Mouse (Mus musculus) hindbrain, embryonic 14.5 days (tissue): Measurements from ENCODE around the gene Golga2. TPM values are rescaled to one million over a fixed set of nuclear protein-coding genes. Genes with fewer than 3 reads are reported as not detected.
"Not testable (repeated sequence)": the region's sequence is repeated elsewhere in the genome, so short reads cannot be mapped to it uniquely, and the experiment has no call there.

Experiments used
- ATAC-seq: fragments of 200-750 bp; cut with Nextera tagmentation; 2 replicates; pipeline ENCODE4 v1.8.0; 2017; ENCODE audit warnings: moderate number of reproducible peaks, mild to moderate bottlenecking, moderate TSS enrichment, moderate library complexity; ENCODE audit not compliant: low FRiP score
- DNase-seq: peaks from one replicate; pipeline ENCODE4 v3.0.0-alpha.2; 2015; ENCODE audit warnings: low spot score
- H3K27ac ChIP-seq: fragments of 300-500 bp; sonication (generic); 2 replicates; pipeline ENCODE4 v1.5.1; 2014; ENCODE audit warnings: mild to moderate bottlenecking, moderate library complexity
- H3K27me3 ChIP-seq: fragments of 300-500 bp; sonication (generic); 2 replicates; pipeline ENCODE4 v1.6.1; 2014; ENCODE audit warnings: mild to moderate bottlenecking, low read length, mixed read lengths; ENCODE audit not compliant: control insufficient read depth, insufficient read depth
- H3K36me3 ChIP-seq: fragments of 300-500 bp; sonication (generic); replicated peaks from 2 replicates; pipeline ENCODE4 v1.6.1; 2014; ENCODE audit not compliant: control insufficient read depth, insufficient read depth
- H3K4me1 ChIP-seq: fragments of 300-500 bp; sonication (generic); replicated peaks from 2 replicates; pipeline ENCODE4 v1.6.1; 2014; ENCODE audit warnings: antibody characterized with exemption, low read length, mixed read lengths; ENCODE audit not compliant: control insufficient read depth, insufficient read depth
- H3K4me2 ChIP-seq: fragments of 300-500 bp; sonication (generic); replicated peaks from 2 replicates; pipeline ENCODE4 v1.6.1; 2014; ENCODE audit warnings: mild to moderate bottlenecking, moderate library complexity
- H3K4me3 ChIP-seq: fragments of 300-500 bp; sonication (generic); replicated peaks from 2 replicates; pipeline ENCODE4 v1.5.1; 2014; ENCODE audit warnings: mild to moderate bottlenecking, low read length
- H3K9ac ChIP-seq: fragments of 300-500 bp; sonication (generic); 2 replicates; pipeline ENCODE4 v1.6.1; 2014
- H3K9me3 ChIP-seq: fragments of 300-500 bp; sonication (generic); 2 replicates; pipeline ENCODE4 v1.6.1; 2016; ENCODE audit warnings: low read length; ENCODE audit not compliant: control insufficient read depth
- WGBS: fragments of 180-500 bp; shearing (Covaris S2); extraction: QIAGEN DNeasy Blood & Tissue Kit; methylation state at CpG from one replicate; pipeline ENCODE4 v1.1.7; 2014; 5-methylcytosine and 5-hydroxymethylcytosine counted together
- polyA plus RNA-seq: library from polyadenylated mRNA; unstranded; fragments of >200 nt; fragmentation: Nextera tagmentation; extraction: Ambion mirVana; gene quantifications from 2 replicates; pipeline ENCODE4 v1.2.1, GENCODE M21; 2014

Golga2 gene
- polyA plus RNA-seq, 1 experiment from 2014 or later, result 26.4 TPM

- WGBS, result 88% methylated on average over 1 of the region's 1 CpGs
Observed at GRCm38 (mm10) chr2:32282727-32283126, 4.5 kb upstream of the Golga2 start.

GRCm38 (mm10) chr2:32283986-32284385 is 3.2 kb upstream of the Golga2 start:
- ATAC-seq (no peak), DNase-seq (no peak)
- Histone ChIP-seq H3K27me3 (no peaks in the 10 kb centered on the region), H3K36me3 (peaks cover 66% of the 10 kb centered on the region), H3K9me3 (no peaks in the 10 kb centered on the region), H3K4me2 (no peak overlapping the region), H3K4me3 (no peak overlapping the region), H3K4me1 (peaks cover 12% of the 10 kb centered on the region), H3K9ac (no peak overlapping the region), H3K27ac (no peak overlapping the region)
- WGBS, result 93% methylated on average over 3 of the region's 3 CpGs

More at GRCm38 (mm10) chr2:32282727-32283126, 4.5 kb upstream of the Golga2 start:
- ATAC-seq, result no peak
- peak; percentile 54 for DNase-seq
- Histone ChIP-seq H3K4me1 (peaks cover 8% of the 10 kb centered on the region), H3K4me3 (no peak overlapping the region), H3K36me3 (peaks cover 79% of the 10 kb centered on the region), H3K27ac (no peak overlapping the region), H3K27me3 (no peaks in the 10 kb centered on the region), H3K9ac (no peak overlapping the region), H3K9me3 (no peaks in the 10 kb centered on the region), H3K4me2 (no peak overlapping the region)

- DNase-seq, result peak; percentile 100
- Histone ChIP-seq H3K4me3 (peak within 1 kb of the TSS; percentile 84), H3K9ac (peak within 1 kb of the TSS; percentile 91), H3K36me3 (peaks cover 40% of the 10 kb centered on the region), H3K9me3 (no peaks in the 10 kb centered on the region), H3K27me3 (no peaks in the 10 kb centered on the region), H3K4me1 (peaks cover 22% of the 10 kb centered on the region), H3K4me2 (peak within 1 kb of the TSS; percentile 94), H3K27ac (peak within 1 kb of the TSS; percentile 82)
- WGBS, result under 1% methylated on average over 38 of the region's 41 CpGs
- ATAC-seq, result peak; percentile 99
Observed at GRCm38 (mm10) chr2:32287923-32288367, 761 bp downstream of the Golga2 start, which contains the start of gene Swi5. Gene Swi5, minus strand, starts transcription at chr2:32288075.

GRCm38 (mm10) chr2:32288371-32288931 is 1.3 kb downstream of the Golga2 start:
- H3K27me3 ChIP-seq, result no peaks in the 10 kb centered on the region
- H3K4me1 ChIP-seq, result peaks cover 22% of the 10 kb centered on the region
- peak overlapping the region; percentile 91 for H3K9ac ChIP-seq
- WGBS, result 2% methylated on average over 27 of the region's 29 CpGs
- ATAC-seq (peak; percentile 42), DNase-seq (peak; percentile 34)
- H3K4me3 ChIP-seq, result peak overlapping the region; percentile 84
- peak overlapping the region; percentile 74 for H3K27ac ChIP-seq
- H3K9me3 ChIP-seq, result no peaks in the 10 kb centered on the region
- peak overlapping the region; percentile 94 for H3K4me2 ChIP-seq
- H3K36me3 ChIP-seq, result peaks cover 41% of the 10 kb centered on the region

GRCm38 (mm10) chr2:32289578-32289977 is 2.4 kb downstream of the Golga2 start:
- Histone ChIP-seq H3K4me3 (peak overlapping the region; percentile 84), H3K27ac (no peak overlapping the region), H3K36me3 (peaks cover 41% of the 10 kb centered on the region), H3K4me1 (peaks cover 22% of the 10 kb centered on the region), H3K4me2 (peak overlapping the region; percentile 94; the same call in 1 of the 2 replicates), H3K9me3 (no peaks in the 10 kb centered on the region), H3K27me3 (no peaks in the 10 kb centered on the region), H3K9ac (no peak overlapping the region)
- ATAC-seq, result no peak
- peak; percentile 54 for DNase-seq

- Histone ChIP-seq H3K4me2 (no peak overlapping the region), H3K4me3 (no peak overlapping the region), H3K36me3 (peaks cover 72% of the 10 kb centered on the region), H3K27ac (no peak overlapping the region), H3K9me3 (no peaks in the 10 kb centered on the region), H3K27me3 (no peaks in the 10 kb centered on the region), H3K4me1 (peaks cover 6% of the 10 kb centered on the region; the same call in 1 of the 2 replicates), H3K9ac (no peak overlapping the region)
- WGBS, result 79% methylated on average over 8 of the region's 8 CpGs
- DNase-seq (no peak), ATAC-seq (no peak)
Observed at GRCm38 (mm10) chr2:32294348-32294747, 7.2 kb downstream of the Golga2 start.

- H3K4me2 ChIP-seq, result no peak overlapping the region
- no peaks in the 10 kb centered on the region for H3K27me3 ChIP-seq
- no peak overlapping the region for H3K4me3 ChIP-seq
- peaks cover 81% of the 10 kb centered on the region for H3K36me3 ChIP-seq
- 90% methylated on average over 3 of the region's 3 CpGs for WGBS
- H3K27ac ChIP-seq, result no peak overlapping the region
- no peak for ATAC-seq
- H3K4me1 ChIP-seq, result no peaks in the 10 kb centered on the region
- H3K9ac ChIP-seq, result no peak overlapping the region
- no peaks in the 10 kb centered on the region for H3K9me3 ChIP-seq
- no peak for DNase-seq
Observed at GRCm38 (mm10) chr2:32295285-32295684, 8.1 kb downstream of the Golga2 start.

GRCm38 (mm10) chr2:32295842-32296241 is 8.7 kb downstream of the Golga2 start:
- not testable (repeated sequence) for ATAC-seq, H3K9ac ChIP-seq

GRCm38 (mm10) chr2:32299469-32299868 is 12.3 kb downstream of the Golga2 start:
- H3K4me2 ChIP-seq, result no peak overlapping the region

More at GRCm38 (mm10) chr2:32295842-32296241, 8.7 kb downstream of the Golga2 start:
- H3K27ac ChIP-seq, H3K4me3 ChIP-seq, DNase-seq, H3K9me3 ChIP-seq, H3K27me3 ChIP-seq, H3K4me1 ChIP-seq, H3K4me2 ChIP-seq: not testable (repeated sequence)
- 87% methylated on average over 2 of the region's 2 CpGs for WGBS
- peaks cover 87% of the 10 kb centered on the region for H3K36me3 ChIP-seq

More at GRCm38 (mm10) chr2:32299469-32299868, 12.3 kb downstream of the Golga2 start:
- Histone ChIP-seq H3K36me3 (peaks cover 97% of the 10 kb centered on the region), H3K9ac (no peak overlapping the region), H3K9me3 (no peaks in the 10 kb centered on the region), H3K4me1 (no peaks in the 10 kb centered on the region), H3K27ac (no peak overlapping the region), H3K4me3 (no peak overlapping the region), H3K27me3 (no peaks in the 10 kb centered on the region)
- no peak for DNase-seq
- ATAC-seq, result no peak
- 93% methylated on average over 4 of the region's 4 CpGs for WGBS
